Mouse (Mus musculus) neural tube, embryonic 15.5 days (tissue): ENCODE measurements around the gene Trim65. TPM values are rescaled to one million over a fixed set of nuclear protein-coding genes. Genes with fewer than 3 reads are reported as not detected.

Experiments used
- ATAC-seq: fragments of 200-750 bp; cut with Nextera tagmentation; 2 replicates; pipeline ENCODE4 v1.8.0; 2017; ENCODE audit warnings: mild to moderate bottlenecking, moderate TSS enrichment, moderate library complexity; ENCODE audit not compliant: low FRiP score
- H3K27ac ChIP-seq: fragments of 300-500 bp; sonication (generic); replicated peaks from 2 replicates; pipeline ENCODE4 v1.5.1; 2015; ENCODE audit warnings: mild to moderate bottlenecking, inconsistent platforms
- H3K27me3 ChIP-seq: fragments of 300-500 bp; sonication (generic); replicated peaks from 2 replicates; pipeline ENCODE4 v1.6.1; 2015; ENCODE audit warnings: inconsistent platforms
- H3K36me3 ChIP-seq: fragments of 300-500 bp; sonication (generic); 2 replicates; pipeline ENCODE4 v1.6.1; 2015; ENCODE audit warnings: inconsistent platforms
- H3K4me1 ChIP-seq: fragments of 300-500 bp; sonication (generic); 2 replicates; pipeline ENCODE4 v1.6.1; 2015; ENCODE audit warnings: inconsistent platforms
- H3K4me2 ChIP-seq: fragments of 300-500 bp; sonication (generic); 2 replicates; pipeline ENCODE4 v1.6.1; 2015; ENCODE audit warnings: inconsistent platforms, mild to moderate bottlenecking, moderate library complexity
- H3K4me3 ChIP-seq: fragments of 300-500 bp; sonication (generic); replicated peaks from 2 replicates; pipeline ENCODE4 v1.5.1; 2015; ENCODE audit warnings: mild to moderate bottlenecking, inconsistent platforms
- H3K9ac ChIP-seq: fragments of 300-500 bp; sonication (generic); replicated peaks from 2 replicates; pipeline ENCODE4 v1.6.1; 2015; ENCODE audit warnings: mild to moderate bottlenecking, inconsistent platforms
- H3K9me3 ChIP-seq: fragments of 300-500 bp; sonication (generic); replicated peaks from 2 replicates; pipeline ENCODE4 v1.6.1; 2016; ENCODE audit warnings: inconsistent platforms
- WGBS: fragments of 180-500 bp; shearing (Covaris S2); methylation state at CpG from one replicate; pipeline ENCODE4 v1.1.7; 2015; ENCODE audit warnings: mixed read lengths; 5-methylcytosine and 5-hydroxymethylcytosine counted together
- polyA plus RNA-seq: library from polyadenylated mRNA; unstranded; fragments of >200 nt; fragmentation: Nextera tagmentation; extraction: Ambion mirVana; gene quantifications from 2 replicates; pipeline ENCODE4 v1.2.1, GENCODE M21; 2015

Trim65 gene
- polyA plus RNA-seq, 1 experiment from 2014 or later = 3.4 TPM

DNA sequence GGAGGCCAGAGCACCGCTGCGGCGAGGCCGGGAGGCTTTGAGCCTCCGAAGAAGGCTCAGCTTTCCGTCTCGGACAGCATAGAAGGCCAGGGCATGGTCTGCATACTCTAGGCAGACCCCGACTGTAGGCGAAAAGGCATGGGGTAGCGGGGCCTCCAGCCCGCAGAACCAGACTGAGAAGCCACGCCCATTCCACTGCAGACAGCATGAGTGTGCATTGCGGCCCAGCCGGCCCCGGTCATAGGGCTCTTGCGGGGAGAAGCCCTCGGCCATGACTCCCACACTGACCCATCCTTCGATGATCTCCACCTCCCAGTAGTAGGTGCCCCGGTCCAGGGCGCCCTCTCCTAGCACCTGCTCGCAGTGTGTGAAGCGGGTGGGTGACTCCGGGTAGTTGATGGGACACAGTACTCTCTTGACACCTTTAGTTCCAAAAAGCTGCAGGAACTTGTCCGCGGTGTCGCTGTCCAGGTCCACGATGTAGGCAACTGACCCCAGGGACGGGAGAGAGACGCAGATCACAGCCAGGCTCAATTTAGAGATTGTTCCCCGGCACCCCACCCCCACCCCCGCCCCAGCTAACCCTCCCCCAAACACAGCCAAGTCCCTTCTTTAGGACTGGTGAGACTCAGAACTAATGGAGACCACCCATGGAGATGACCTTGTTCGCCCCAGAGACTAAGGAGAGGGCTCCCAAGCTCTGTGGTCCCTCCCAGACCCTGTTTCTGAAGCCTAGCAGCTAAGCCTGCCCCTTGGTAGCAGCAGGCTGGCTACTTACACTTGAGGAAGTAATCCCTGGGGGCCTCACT lies 24.6 kb downstream of the Trim65 start:
- Histone ChIP-seq H3K27ac (no peak overlapping the region), H3K9me3 (no peaks in the 10 kb centered on the region), H3K36me3 (no peaks in the 10 kb centered on the region), H3K4me3 (no peak overlapping the region), H3K9ac (no peak overlapping the region), H3K4me2 (peak overlapping the region; percentile 9), H3K27me3 (peaks cover 60% of the 10 kb centered on the region), H3K4me1 (peaks cover 61% of the 10 kb centered on the region)
- WGBS = 30% methylated on average over 32 of the region's 32 CpGs
- ATAC-seq = no peak

DNA sequence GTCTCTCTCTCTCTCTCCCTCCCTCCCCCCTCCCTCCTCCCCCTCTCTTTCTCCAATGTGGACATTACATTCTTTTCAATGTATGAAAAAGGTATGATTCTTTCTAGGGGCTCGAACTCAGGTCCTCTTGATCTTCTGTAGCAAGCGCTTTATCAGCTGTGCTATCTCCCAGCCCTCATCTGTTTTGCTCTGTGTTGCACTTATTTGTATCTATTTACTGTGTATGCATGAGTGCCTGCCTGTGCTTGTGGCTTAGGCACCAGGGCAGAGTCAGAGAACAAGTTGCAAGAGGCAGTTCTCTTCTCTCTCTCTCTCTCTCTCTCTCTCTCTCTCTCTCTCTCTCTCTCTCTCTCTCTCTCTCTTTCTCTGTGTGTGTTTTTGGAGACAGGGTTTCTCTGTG lies 25.9 kb downstream of the Trim65 start:
- no peak overlapping the region for H3K9ac ChIP-seq
- H3K9me3 ChIP-seq = no peaks in the 10 kb centered on the region
- H3K36me3 ChIP-seq = no peaks in the 10 kb centered on the region
- no peak overlapping the region for H3K4me3 ChIP-seq
- H3K27ac ChIP-seq = no peak overlapping the region
- peaks cover 47% of the 10 kb centered on the region for H3K27me3 ChIP-seq
- no peak for ATAC-seq
- peaks cover 61% of the 10 kb centered on the region for H3K4me1 ChIP-seq
- H3K4me2 ChIP-seq = no peak overlapping the region
- WGBS = 95% methylated on average over 2 of the region's 2 CpGs

GRCm38 (mm10) chr11:116104006-116104646 lies 26.8 kb downstream of the Trim65 start:
- 33% methylated on average over 14 of the region's 14 CpGs for WGBS
- Histone ChIP-seq H3K27me3 (peaks cover 38% of the 10 kb centered on the region), H3K4me2 (no peak overlapping the region), H3K4me1 (peaks cover 51% of the 10 kb centered on the region), H3K36me3 (no peaks in the 10 kb centered on the region), H3K27ac (peak overlapping the region; percentile 56), H3K9me3 (no peaks in the 10 kb centered on the region), H3K9ac (no peak overlapping the region), H3K4me3 (no peak overlapping the region)
- 0 out of 2 replicates have a peak, but pooled peaks have one; percentile 22 for ATAC-seq

DNA sequence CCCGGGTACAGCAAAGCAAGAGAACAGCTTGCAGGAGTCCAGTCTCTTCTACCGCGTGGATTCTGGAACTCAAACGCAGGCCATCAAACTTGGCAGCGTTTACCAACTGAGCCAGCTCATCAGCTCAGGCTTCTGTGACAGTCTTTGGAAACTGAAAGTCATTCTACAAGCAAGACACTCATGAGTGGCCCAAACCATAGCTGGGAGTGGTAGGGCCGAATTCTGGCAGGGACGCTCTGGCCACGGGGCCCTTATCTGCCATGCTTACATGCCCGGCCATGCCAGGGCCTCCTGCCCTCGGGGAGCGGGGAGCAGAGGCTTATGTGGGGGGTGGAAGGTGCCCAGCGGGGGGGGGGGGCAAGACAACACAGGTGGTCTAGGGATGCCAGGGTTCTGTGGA lies 27.4 kb downstream of the Trim65 start:
- Histone ChIP-seq H3K4me2 (no peak overlapping the region), H3K27ac (peak overlapping the region; percentile 56; the same call in 1 of the 2 replicates), H3K9me3 (no peaks in the 10 kb centered on the region), H3K9ac (no peak overlapping the region), H3K27me3 (peaks cover 32% of the 10 kb centered on the region), H3K4me3 (no peak overlapping the region), H3K36me3 (no peaks in the 10 kb centered on the region), H3K4me1 (peaks cover 46% of the 10 kb centered on the region)
- no peak for ATAC-seq
- WGBS = 68% methylated on average over 12 of the region's 12 CpGs

GRCm38 (mm10) chr11:116102472-116102871 lies 28.5 kb downstream of the Trim65 start:
- WGBS = 60% methylated on average over 3 of the region's 4 CpGs
- no peak; the same call in 1 of the 2 replicates for ATAC-seq
- Histone ChIP-seq H3K27me3 (peaks cover 21% of the 10 kb centered on the region), H3K27ac (peak overlapping the region; percentile 85), H3K9me3 (no peaks in the 10 kb centered on the region), H3K4me2 (no peak overlapping the region), H3K9ac (no peak overlapping the region), H3K4me3 (no peak overlapping the region), H3K36me3 (no peaks in the 10 kb centered on the region), H3K4me1 (peaks cover 35% of the 10 kb centered on the region)

- H3K4me3 ChIP-seq = no peak overlapping the region
- H3K36me3 ChIP-seq = no peaks in the 10 kb centered on the region
- ATAC-seq = peak; percentile 77; the same call in 1 of the 2 replicates
- no peaks in the 10 kb centered on the region for H3K9me3 ChIP-seq
- H3K4me1 ChIP-seq = peaks cover 31% of the 10 kb centered on the region
- whole genome bisulfite sequencing = 29% methylated on average over 11 of the region's 11 CpGs
- H3K27ac ChIP-seq = peak overlapping the region; percentile 85
- 0 out of 2 replicates have a peak overlapping the region, but pooled peaks have one; percentile 5 for H3K4me2 ChIP-seq
- H3K27me3 ChIP-seq = peaks cover 16% of the 10 kb centered on the region
- H3K9ac ChIP-seq = no peak overlapping the region
These were observed 29.0 kb downstream of the Trim65 start for GRCm38 (mm10) chr11:116101931-116102381.

GRCm38 (mm10) chr11:116100839-116101238 lies 30.1 kb downstream of the Trim65 start:
- 82% methylated on average over 7 of the region's 7 CpGs for WGBS
- no peaks in the 10 kb centered on the region for H3K9me3 ChIP-seq
- H3K4me3 ChIP-seq = no peak overlapping the region
- no peak for ATAC-seq
- H3K9ac ChIP-seq = no peak overlapping the region
- H3K4me2 ChIP-seq = no peak overlapping the region
- peaks cover 5% of the 10 kb centered on the region; the same call in 1 of the 2 replicates for H3K27me3 ChIP-seq
- peak overlapping the region; percentile 85 for H3K27ac ChIP-seq
- H3K4me1 ChIP-seq = peaks cover 27% of the 10 kb centered on the region
- H3K36me3 ChIP-seq = no peaks in the 10 kb centered on the region

- Histone ChIP-seq H3K4me1 (peaks cover 27% of the 10 kb centered on the region), H3K9me3 (no peaks in the 10 kb centered on the region), H3K36me3 (no peaks in the 10 kb centered on the region), H3K4me3 (no peak overlapping the region), H3K27ac (no peak overlapping the region), H3K27me3 (peaks cover under 1% of the 10 kb centered on the region; the same call in 1 of the 2 replicates), H3K9ac (no peak overlapping the region), H3K4me2 (no peak overlapping the region)
- WGBS = 85% methylated on average over 6 of the region's 6 CpGs
- ATAC-seq = no peak
These were observed 30.5 kb downstream of the Trim65 start for GRCm38 (mm10) chr11:116100385-116100784.

- WGBS = 89% methylated on average over 6 of the region's 6 CpGs
- no peak overlapping the region for H3K9ac ChIP-seq
- H3K36me3 ChIP-seq = no peaks in the 10 kb centered on the region
- peaks cover 25% of the 10 kb centered on the region for H3K4me1 ChIP-seq
- no peaks in the 10 kb centered on the region for H3K9me3 ChIP-seq
- no peak overlapping the region for H3K27ac ChIP-seq
- no peak overlapping the region for H3K4me3 ChIP-seq
- no peak overlapping the region for H3K4me2 ChIP-seq
- no peaks in the 10 kb centered on the region for H3K27me3 ChIP-seq
- no peak for ATAC-seq
These were observed 31.5 kb downstream of the Trim65 start for GRCm38 (mm10) chr11:116099462-116099861.

- Histone ChIP-seq H3K4me3 (no peak overlapping the region), H3K4me1 (peaks cover 19% of the 10 kb centered on the region), H3K36me3 (no peaks in the 10 kb centered on the region), H3K27ac (no peak overlapping the region), H3K9ac (no peak overlapping the region), H3K27me3 (no peaks in the 10 kb centered on the region), H3K4me2 (no peak overlapping the region), H3K9me3 (no peaks in the 10 kb centered on the region)
- no peak for ATAC-seq
- 74% methylated on average over 14 of the region's 14 CpGs for WGBS
These were observed 32.0 kb downstream of the Trim65 start for GRCm38 (mm10) chr11:116098711-116099460.
